Mouse (Mus musculus) liver, embryonic 18 days (tissue): ENCODE results near the gene Tmem158. TPM values are rescaled to one million over a fixed set of nuclear protein-coding genes. Genes with fewer than 3 reads are reported as not detected.

ENCODE experiments used
- polyA plus RNA-seq: library from polyadenylated mRNA; depleted of rRNA; stranded (reverse); fragments of >200 nt; gene quantifications from 2 replicates; pipeline ENCODE4 v1.2.3, GENCODE M21; 2012; rRNA removed

Gene Tmem158
- polyA plus RNA-seq, result 1.1 and 1.2 TPM in 2 replicates

GRCm38 (mm10) chr9:123260611-123261021 is at the start of gene Tmem158:
Gene Tmem158 (minus strand): TSS chr9:123260764.

GRCm38 (mm10) chr9:123215621-123216440 is 44.7 kb downstream of the Tmem158 start, which contains the start of gene Cdcp1:
Gene Cdcp1 (minus strand): TSS chr9:123216038.

Other genes starting within 250 kb of the Tmem158 start
- gene Tmem42, start 239.4 kb downstream of the Tmem158 start, polyA plus RNA-seq, result 5.1 and 5.4 TPM in 2 replicates
- gene Tgm4, start 226.0 kb downstream of the Tmem158 start, polyA plus RNA-seq, result 0.08 and 0.09 TPM in 2 replicates
- gene Zdhhc3, start 147.6 kb downstream of the Tmem158 start, polyA plus RNA-seq, result 15.3 and 15.9 TPM in 2 replicates
- gene Exosc7, start 147.5 kb downstream of the Tmem158 start, polyA plus RNA-seq, result 50.7 and 56.5 TPM in 2 replicates
- gene Clec3b, start 109.8 kb downstream of the Tmem158 start, polyA plus RNA-seq, result 0.55 and 0.70 TPM in 2 replicates
- 1.4 and 1.5 TPM in 2 replicates for gene Cdcp1, start 44.7 kb downstream of the Tmem158 start, polyA plus RNA-seq
- gene Lars2, start 106.2 kb upstream of the Tmem158 start, polyA plus RNA-seq, result 314 and 320 TPM in 2 replicates
- 8.7 and 9.5 TPM in 2 replicates for gene Limd1, start 217.9 kb upstream of the Tmem158 start, polyA plus RNA-seq